Mouse (Mus musculus): ENCODE results near the gene Ksr2. TPM values are rescaled to one million over a fixed set of nuclear protein-coding genes. Genes with fewer than 3 reads are reported as not detected.

Gene Ksr2
- polyA plus RNA-seq, 1 experiment from 2014 or later, result 2.7 TPM

DNA sequence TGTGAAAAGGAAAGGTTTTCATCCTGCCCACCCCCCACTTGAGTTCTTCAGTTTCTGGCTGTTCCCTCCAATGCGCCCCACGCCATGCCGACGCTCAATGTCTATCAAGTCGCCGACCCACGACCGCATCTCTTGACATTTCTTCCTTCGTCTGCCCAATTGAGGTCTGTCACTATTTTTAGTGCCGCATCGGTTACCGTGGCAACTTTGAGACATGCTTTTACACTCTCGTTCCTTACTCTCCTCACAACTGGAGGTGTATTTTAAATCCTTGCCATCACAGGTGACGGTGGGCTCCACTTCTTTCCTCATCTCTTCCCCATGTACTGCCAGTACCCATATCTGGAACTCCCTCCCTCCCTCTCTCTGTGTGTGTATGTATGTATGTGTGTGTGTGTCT is 378.1 kb downstream of the Ksr2 start:
- no peak for ATAC-seq (ENCODE audit: low FRiP score)
- H3K36me3 ChIP-seq (replicated peaks), result no peaks in the 10 kb centered on the region
- WGBS, result 83% methylated on average over 14 of the region's 14 CpGs
- no peak overlapping the region for H3K4me3 ChIP-seq (replicated peaks)
- H3K4me1 ChIP-seq, result no peaks in the 10 kb centered on the region
- H3K27ac ChIP-seq, result no peak overlapping the region
- H3K27me3 ChIP-seq, result no peaks in the 10 kb centered on the region
- no peak overlapping the region for H3K4me2 ChIP-seq
- no peaks in the 10 kb centered on the region for H3K9me3 ChIP-seq
- no peak overlapping the region for H3K9ac ChIP-seq

DNA sequence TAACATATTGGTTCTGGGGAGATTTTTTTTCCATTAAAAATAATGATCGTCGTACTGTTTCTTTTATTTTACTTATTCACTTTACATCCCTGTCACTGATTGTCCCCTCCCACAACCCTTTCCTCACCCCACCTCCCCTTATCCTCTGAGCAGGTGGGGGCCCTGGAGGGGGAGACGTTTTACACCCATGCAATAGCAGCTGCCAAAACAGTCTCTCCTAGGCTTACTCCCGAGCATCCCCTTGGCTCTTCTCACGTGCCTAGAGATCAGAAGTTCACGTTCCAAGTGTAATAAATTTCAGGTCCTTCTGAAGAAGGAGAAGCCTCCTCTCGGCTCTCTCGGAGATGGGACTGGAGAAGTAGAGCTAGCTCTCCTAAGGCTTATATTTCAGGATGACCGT is 387.0 kb downstream of the Ksr2 start:
- Histone ChIP-seq H3K36me3 (replicated peaks) (no peaks in the 10 kb centered on the region), H3K4me1 (no peaks in the 10 kb centered on the region), H3K4me3 (replicated peaks) (no peak overlapping the region), H3K9me3 (no peaks in the 10 kb centered on the region), H3K27me3 (0 out of 2 replicates have a peak, but pooled peaks cover 2% of the 10 kb centered on the region), H3K4me2 (no peak overlapping the region), H3K27ac (no peak overlapping the region), H3K9ac (no peak overlapping the region)
- ATAC-seq (ENCODE audit: low FRiP score), result no peak
- WGBS, result 81% methylated on average over 9 of the region's 9 CpGs

DNA sequence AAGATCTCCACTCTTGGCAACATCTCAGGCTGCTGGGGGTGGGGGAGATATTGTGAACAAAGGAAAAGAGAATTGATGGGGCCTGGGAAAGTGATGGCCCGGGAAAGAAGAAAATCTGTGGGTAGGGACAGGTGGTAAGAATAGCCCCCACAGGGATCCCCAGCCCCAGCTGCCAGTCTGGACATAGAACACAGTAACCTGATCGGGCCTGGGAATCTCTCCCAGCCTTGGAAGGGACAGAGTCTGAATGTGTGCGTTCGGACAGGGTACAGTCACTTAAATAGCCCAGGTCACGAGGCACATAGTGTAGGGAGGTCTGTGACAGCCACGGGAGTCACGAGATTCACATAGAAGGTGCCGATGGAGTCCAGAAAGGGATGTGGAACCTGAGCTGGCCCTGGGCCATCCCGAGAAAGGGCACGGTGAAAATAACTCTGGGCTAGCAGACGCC is 388.3 kb downstream of the Ksr2 start:
- no peak for ATAC-seq (ENCODE audit: low FRiP score)
- WGBS, result 88% methylated on average over 11 of the region's 11 CpGs

DNA sequence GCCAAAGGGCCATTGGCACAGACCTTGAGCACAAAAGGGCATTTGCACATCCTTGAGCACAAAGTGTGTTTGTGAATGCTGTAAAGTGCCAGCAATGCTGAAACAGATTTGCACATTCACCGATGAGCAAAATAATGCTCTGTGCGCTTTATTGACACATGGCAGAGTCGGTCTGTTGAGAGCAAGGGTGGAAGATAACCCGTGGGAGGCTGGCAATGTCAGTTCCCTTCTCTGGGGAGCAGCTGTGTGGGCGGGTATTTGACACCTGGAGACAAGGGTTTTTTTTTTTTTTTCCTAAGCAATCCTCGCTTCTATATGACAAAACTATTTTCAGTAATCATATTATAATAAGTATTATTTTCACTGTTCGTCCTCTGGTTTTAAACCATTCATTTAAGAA is 389.8 kb downstream of the Ksr2 start:
- Histone ChIP-seq H3K4me2 (no peak overlapping the region), H3K27me3 (no peaks in the 10 kb centered on the region), H3K9me3 (no peaks in the 10 kb centered on the region), H3K36me3 (replicated peaks) (no peaks in the 10 kb centered on the region), H3K4me3 (replicated peaks) (no peak overlapping the region), H3K27ac (no peak overlapping the region), H3K9ac (no peak overlapping the region), H3K4me1 (no peaks in the 10 kb centered on the region)
- ATAC-seq (ENCODE audit: low FRiP score), result no peak
- WGBS, result 78% methylated on average over 7 of the region's 7 CpGs

More for the DNA sequence above, 388.3 kb downstream of the Ksr2 start:
- Histone ChIP-seq H3K4me3 (replicated peaks) (no peak overlapping the region), H3K4me2 (no peak overlapping the region), H3K9me3 (no peaks in the 10 kb centered on the region), H3K4me1 (no peaks in the 10 kb centered on the region), H3K9ac (no peak overlapping the region), H3K27ac (no peak overlapping the region), H3K27me3 (0 out of 2 replicates have a peak, but pooled peaks cover 2% of the 10 kb centered on the region), H3K36me3 (replicated peaks) (no peaks in the 10 kb centered on the region)

DNA sequence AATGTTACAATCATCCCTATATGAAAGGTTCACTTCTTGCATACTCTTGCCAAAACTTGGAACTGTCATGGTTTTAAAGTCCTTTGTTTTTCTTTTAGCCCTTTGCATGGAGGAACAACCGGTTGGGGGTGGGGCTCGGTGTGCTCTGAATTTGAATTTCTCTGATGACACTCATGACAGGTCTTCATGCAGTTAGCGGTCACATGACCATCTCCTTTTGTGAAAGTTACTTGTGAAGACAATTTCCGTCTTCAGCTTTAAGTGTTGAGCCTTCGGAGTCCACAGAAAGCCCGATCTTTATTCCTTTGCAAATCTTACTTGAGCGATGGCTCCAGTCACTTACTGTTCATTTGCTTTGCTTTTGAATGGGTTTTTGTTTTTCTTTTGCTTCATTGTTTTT is 397.1 kb downstream of the Ksr2 start:
- ATAC-seq (ENCODE audit: low FRiP score), result no peak

DNA sequence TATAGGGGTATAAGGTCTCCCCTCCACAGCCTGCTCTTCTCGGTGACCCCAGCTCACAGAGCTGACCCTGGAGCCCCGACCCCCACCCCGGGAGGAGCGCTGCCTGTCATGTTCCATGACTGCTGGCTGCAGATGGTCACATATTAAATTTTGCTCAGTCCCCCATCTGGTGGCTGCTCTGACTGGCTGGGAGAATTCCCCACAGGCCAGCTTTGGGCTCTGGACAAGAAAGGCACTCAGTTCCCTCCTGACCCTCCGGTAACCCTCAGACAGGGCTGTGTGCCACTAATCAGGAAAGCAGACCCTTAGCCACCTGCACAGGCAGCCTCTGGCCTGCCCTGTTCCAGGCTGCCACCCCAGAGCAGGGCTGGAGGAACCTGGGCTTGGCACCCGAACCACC is 405.0 kb downstream of the Ksr2 start:
- H3K4me1 ChIP-seq, result peaks cover 3% of the 10 kb centered on the region; the same call in 1 of the 2 replicates
- WGBS, result 86% methylated on average over 6 of the region's 6 CpGs
- 0 out of 2 replicates have a peak, but pooled peaks cover 3% of the 10 kb centered on the region for H3K27me3 ChIP-seq
- no peak for ATAC-seq (ENCODE audit: low FRiP score)
- H3K4me3 ChIP-seq (replicated peaks), result no peak overlapping the region
- H3K4me2 ChIP-seq, result no peak overlapping the region
- no peak overlapping the region for H3K9ac ChIP-seq
- H3K27ac ChIP-seq, result no peak overlapping the region
- H3K36me3 ChIP-seq (replicated peaks), result no peaks in the 10 kb centered on the region
- H3K9me3 ChIP-seq, result no peaks in the 10 kb centered on the region

More for the DNA sequence above, 397.1 kb downstream of the Ksr2 start:
- Histone ChIP-seq H3K4me2 (no peak overlapping the region), H3K36me3 (replicated peaks) (no peaks in the 10 kb centered on the region), H3K4me3 (replicated peaks) (no peak overlapping the region), H3K27ac (no peak overlapping the region), H3K4me1 (no peaks in the 10 kb centered on the region), H3K9ac (no peak overlapping the region), H3K9me3 (no peaks in the 10 kb centered on the region), H3K27me3 (no peaks in the 10 kb centered on the region)
- 90% methylated on average over 7 of the region's 7 CpGs for WGBS

DNA sequence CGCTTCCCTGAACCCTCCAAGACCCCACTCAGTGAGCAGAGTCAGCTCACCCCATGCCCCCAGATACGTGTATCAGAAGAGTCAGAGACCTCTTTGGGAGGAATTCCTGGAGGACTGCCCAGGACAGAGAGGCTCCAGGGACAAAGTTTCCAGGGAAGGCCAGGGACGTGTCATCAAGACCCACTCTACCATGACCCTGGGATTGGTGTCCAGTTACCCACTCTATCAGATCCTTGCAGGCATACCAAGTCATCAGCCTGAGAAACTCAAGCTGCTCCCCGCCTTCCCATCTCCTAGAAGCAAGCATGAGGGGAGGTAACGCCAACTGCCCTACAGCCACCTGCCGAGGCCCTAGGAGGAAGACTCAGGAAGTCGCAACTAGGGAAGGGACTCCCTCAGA is 406.6 kb downstream of the Ksr2 start:
- Histone ChIP-seq H3K9me3 (no peaks in the 10 kb centered on the region), H3K27ac (no peak overlapping the region)
- WGBS, result 82% methylated on average over 7 of the region's 7 CpGs

DNA sequence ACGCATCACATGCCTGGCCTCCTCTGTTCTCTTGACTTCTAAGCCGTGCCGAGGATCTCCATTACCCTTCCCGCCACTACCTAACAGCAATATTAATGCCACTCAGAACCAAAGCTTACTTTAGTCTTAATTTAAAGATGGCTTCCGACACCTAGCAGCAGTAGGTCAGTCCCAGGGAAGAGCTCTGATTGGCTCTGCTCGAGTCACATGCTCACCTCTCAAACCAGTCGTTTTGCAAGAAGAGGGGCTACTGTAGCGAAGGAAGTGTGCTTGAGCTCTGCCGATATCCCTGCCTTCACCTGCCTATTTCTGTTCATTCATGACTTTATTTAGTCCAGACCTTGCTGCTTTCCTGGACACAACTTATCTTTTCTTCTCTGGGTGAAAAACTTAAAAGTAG is 410.0 kb downstream of the Ksr2 start:
- H3K27ac ChIP-seq, result no peak overlapping the region
- H3K36me3 ChIP-seq (replicated peaks), result no peaks in the 10 kb centered on the region
- H3K4me1 ChIP-seq, result peaks cover 10% of the 10 kb centered on the region
- no peak for ATAC-seq (ENCODE audit: low FRiP score)
- WGBS, result 96% methylated on average over 9 of the region's 9 CpGs
- H3K9ac ChIP-seq, result no peak overlapping the region
- no peak overlapping the region for H3K4me2 ChIP-seq
- no peak overlapping the region for H3K4me3 ChIP-seq (replicated peaks)
- H3K9me3 ChIP-seq, result no peaks in the 10 kb centered on the region
- H3K27me3 ChIP-seq, result 0 out of 2 replicates have a peak, but pooled peaks cover 3% of the 10 kb centered on the region

More for the DNA sequence above, 406.6 kb downstream of the Ksr2 start:
- no peak overlapping the region for H3K4me3 ChIP-seq (replicated peaks)
- no peak overlapping the region for H3K9ac ChIP-seq
- ATAC-seq (ENCODE audit: low FRiP score), result no peak
- 0 out of 2 replicates have a peak, but pooled peaks cover 3% of the 10 kb centered on the region for H3K27me3 ChIP-seq
- peaks cover 9% of the 10 kb centered on the region for H3K4me1 ChIP-seq
- no peak overlapping the region for H3K4me2 ChIP-seq
- H3K36me3 ChIP-seq (replicated peaks), result no peaks in the 10 kb centered on the region

DNA sequence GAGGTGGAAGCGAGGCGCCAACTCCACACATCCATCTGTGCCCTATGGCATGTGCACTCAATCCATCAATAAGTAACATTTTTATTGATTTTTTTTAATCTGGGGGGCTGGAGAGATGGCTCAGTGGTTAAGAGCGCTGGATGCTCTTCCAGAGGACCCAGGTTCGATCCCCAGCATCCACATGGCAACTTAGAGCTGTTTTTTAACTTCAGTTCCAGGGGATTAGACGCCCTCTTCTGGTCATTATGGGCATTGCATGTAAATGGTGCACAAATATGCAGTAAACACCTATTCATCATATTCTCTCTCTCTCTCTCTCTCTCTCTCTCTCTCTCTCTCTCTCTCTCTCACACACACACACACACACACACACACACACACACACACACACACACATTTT is 410.7 kb downstream of the Ksr2 start:
- Histone ChIP-seq H3K4me1 (peaks cover 8% of the 10 kb centered on the region), H3K27me3 (no peaks in the 10 kb centered on the region), H3K9ac (no peak overlapping the region), H3K4me3 (replicated peaks) (no peak overlapping the region), H3K36me3 (replicated peaks) (no peaks in the 10 kb centered on the region), H3K4me2 (no peak overlapping the region), H3K9me3 (no peaks in the 10 kb centered on the region), H3K27ac (no peak overlapping the region)
- ATAC-seq (ENCODE audit: low FRiP score), result no peak
- WGBS, result 79% methylated on average over 5 of the region's 5 CpGs

Other genes starting within 250 kb of the Ksr2 start
- gene Pebp1, start 126.4 kb upstream of the Ksr2 start, polyA plus RNA-seq (2016; fragmentation: Nextera tagmentation; extraction: Ambion mirVana), result 856 and 860 TPM in 2 replicates
- gene Vsig10, start 94.9 kb upstream of the Ksr2 start, polyA plus RNA-seq (2016; fragmentation: Nextera tagmentation; extraction: Ambion mirVana), result 3.0 and 3.7 TPM in 2 replicates
- 94.4 and 95.5 TPM in 2 replicates for gene Wsb2, start 56.7 kb upstream of the Ksr2 start, polyA plus RNA-seq (2016; fragmentation: Nextera tagmentation; extraction: Ambion mirVana)
- 82.0 and 86.0 TPM in 2 replicates for gene Rfc5, start 25.0 kb upstream of the Ksr2 start, polyA plus RNA-seq (2016; fragmentation: Nextera tagmentation; extraction: Ambion mirVana)